Comparison of ENCODE assay signal across 20 mouse cellular contexts in the genomic region with DNA sequence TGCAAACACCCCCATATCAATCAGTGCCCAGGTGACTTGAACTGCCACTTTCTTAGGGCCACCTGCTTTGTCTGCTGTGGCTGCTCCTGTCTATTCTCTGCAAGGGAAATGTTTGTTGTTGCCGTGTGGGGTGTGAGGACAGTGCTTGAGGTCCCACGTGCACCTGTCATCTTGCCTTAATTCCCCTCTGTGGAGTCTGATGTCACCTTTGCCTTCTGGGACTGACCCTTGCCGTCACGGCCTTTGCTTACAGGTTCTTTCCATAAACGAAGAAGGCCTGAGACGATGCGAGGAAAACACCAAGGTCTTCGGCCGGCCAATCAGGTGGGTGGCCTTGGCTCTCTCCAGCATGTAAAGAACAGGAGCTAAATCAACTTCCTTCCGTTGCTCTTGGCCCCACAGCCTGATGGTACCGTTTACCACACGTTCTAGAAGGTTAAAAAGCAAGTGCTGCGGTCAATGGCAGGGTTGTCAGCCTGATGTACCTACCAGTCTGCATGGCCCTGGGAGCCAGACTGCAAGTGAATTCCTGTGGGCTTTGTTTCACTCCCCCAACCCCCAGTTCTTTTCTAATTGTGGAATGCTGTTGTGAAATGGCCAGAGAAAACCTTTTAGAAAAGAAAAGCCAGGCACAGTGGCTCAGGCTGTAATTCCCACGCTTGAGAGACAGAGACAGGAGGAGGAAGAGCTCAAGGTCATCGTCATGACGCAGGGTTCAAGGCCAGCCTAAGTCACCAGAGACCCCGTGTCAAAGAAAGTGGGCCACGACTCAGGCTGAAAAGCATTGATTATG. TPM values are rescaled to one million over a fixed set of nuclear protein-coding genes. Genes with fewer than 3 reads are reported as not detected.
A peak's percentile ranks its signal among the peaks of the same experiment; 100 is the strongest.
DNase-seq lines count a peak whose midpoint lies in the region; ATAC-seq and TF ChIP-seq lines count a peak whose summit lies in the region.
"Had no signal": no experiment of that assay in that cellular context is flagged by ENCODE, and none has a peak within 500 bp of the region (broad histone marks: within the 10 kb centered on the region; RNA-seq: fewer than 3 reads in every experiment).

No protein-coding gene starts in this region.

- peak; percentile 62; the same call in 1 of the 2 replicates for TF ChIP-seq EP300 in CH12.LX (IDR thresholded peaks at IDR 0.05; ENCODE audit: low read length)

- peaks cover 80% of the 10 kb centered on the region for H3K36me3 ChIP-seq in forebrain, embryonic 12.5 days (replicated peaks)
- peaks cover 62% of the 10 kb centered on the region for H3K36me3 ChIP-seq in forebrain, embryonic 16.5 days (ENCODE audit: control insufficient read depth, insufficient read depth)
- H3K36me3 ChIP-seq in intestine, embryonic 15.5 days, result peaks cover 50% of the 10 kb centered on the region
- peaks cover 73% of the 10 kb centered on the region for H3K36me3 ChIP-seq in intestine, postnatal 0 days (ENCODE audit: control insufficient read depth, insufficient read depth)
- peaks cover 56 to 89% of the 10 kb centered on the region in 2 experiments for H3K36me3 ChIP-seq in CH12.LX (replicated peaks in 1 of 2; ENCODE audit: control insufficient read depth in 1 of 2, insufficient read depth in 1 of 2, low read length in 1 of 2)

- no peak overlapping the region for H3K9ac ChIP-seq in forebrain, embryonic 12.5 days
- H3K9ac ChIP-seq in forebrain, embryonic 16.5 days (replicated peaks; ENCODE audit: low read depth, low read length), result no peak overlapping the region
- H3K9ac ChIP-seq in intestine, embryonic 15.5 days, result peak overlapping the region; percentile 23; the same call in 1 of the 2 replicates
- no peak overlapping the region for H3K9ac ChIP-seq in intestine, postnatal 0 days (ENCODE audit: low read depth, low read length)
- H3K9ac ChIP-seq in CH12.LX (ENCODE audit: insufficient read depth, low read depth), result peak overlapping the region; percentile 0; the same call in 1 of the 2 replicates
- H3K9ac ChIP-seq: embryonic facial prominence, embryonic 12.5 days; forebrain, embryonic 13.5 days; heart, embryonic 13.5 days had no signal

- no peak overlapping the region for H3K4me3 ChIP-seq in forebrain, embryonic 12.5 days (replicated peaks)
- H3K4me3 ChIP-seq in forebrain, embryonic 16.5 days (replicated peaks; ENCODE audit: low read length), result no peak overlapping the region
- H3K4me3 ChIP-seq in intestine, embryonic 15.5 days (replicated peaks), result no peak overlapping the region
- no peak overlapping the region for H3K4me3 ChIP-seq in intestine, postnatal 0 days (ENCODE audit: low read depth, low read length)
- H3K4me3 ChIP-seq in CH12.LX (replicated peaks in 1 of 3; ENCODE audit: low read depth in 2 of 3, low read length in 2 of 3, poor library complexity in 1 of 3), result peak overlapping the region in 1 of 3 experiments; percentile 28
- H3K4me3 ChIP-seq: embryonic facial prominence, embryonic 12.5 days; forebrain, embryonic 13.5 days; heart, embryonic 13.5 days had no signal

- H3K79me2 ChIP-seq in CH12.LX (replicated peaks; ENCODE audit: control insufficient read depth, extremely low read depth, insufficient read depth, poor library complexity, severe bottlenecking), result no peaks in the 10 kb centered on the region

- dilution Hi-C loops in CH12.LX (cut with MboI; ENCODE audit: extremely low pct_ligation_motif_present, extremely low pct_unique_long_range_greater_than_20kb, low sequenced_read_pairs), result no loop called here

- 73% methylated on average over 18 of the region's 18 CpGs for WGBS in forebrain, embryonic 12.5 days
- 76% methylated on average over 18 of the region's 18 CpGs for WGBS in forebrain, embryonic 16.5 days
- WGBS in intestine, embryonic 15.5 days, result 82% methylated on average over 18 of the region's 18 CpGs
- WGBS in intestine, postnatal 0 days, result 85% methylated on average over 18 of the region's 18 CpGs

- H3K27ac ChIP-seq in forebrain, embryonic 12.5 days, result peak overlapping the region; percentile 19; the same call in 1 of the 2 replicates
- H3K27ac ChIP-seq in forebrain, embryonic 16.5 days (ENCODE audit: low read length), result no peak overlapping the region
- no peak overlapping the region for H3K27ac ChIP-seq in intestine, embryonic 15.5 days
- no peak overlapping the region for H3K27ac ChIP-seq in intestine, postnatal 0 days (ENCODE audit: low read depth, low read length)
- peak overlapping the region; percentile 71 for H3K27ac ChIP-seq in CH12.LX (ENCODE audit: insufficient read depth, low read depth)
- H3K27ac ChIP-seq: embryonic facial prominence, embryonic 12.5 days; forebrain, embryonic 13.5 days; heart, embryonic 13.5 days had no signal

- H3K4me1 ChIP-seq in forebrain, embryonic 12.5 days, result 0 out of 2 replicates have a peak, but pooled peaks cover 7% of the 10 kb centered on the region
- H3K4me1 ChIP-seq in forebrain, embryonic 16.5 days (replicated peaks; ENCODE audit: control insufficient read depth, insufficient read depth, low read length), result no peaks in the 10 kb centered on the region
- no peaks in the 10 kb centered on the region; the same call in 1 of the 2 replicates for H3K4me1 ChIP-seq in intestine, embryonic 15.5 days (replicated peaks)
- H3K4me1 ChIP-seq in intestine, postnatal 0 days (replicated peaks; ENCODE audit: control insufficient read depth, insufficient read depth, low read length), result no peaks in the 10 kb centered on the region
- peaks cover 34 to 60% of the 10 kb centered on the region in 2 experiments for H3K4me1 ChIP-seq in CH12.LX (ENCODE audit: control insufficient read depth in 1 of 2, insufficient read depth in 2 of 2)

- no peak for TF ChIP-seq CTCF in intestine, postnatal 0 days (IDR thresholded peaks at IDR 0.05; ENCODE audit: low read depth)
- TF ChIP-seq CTCF in CH12.LX (conservative IDR thresholded peaks at IDR 0.05 in 1 of 2, IDR thresholded peaks at IDR 0.05 in 1 of 2; ENCODE audit: low read depth in 2 of 2, low read length in 2 of 2), result no peak

- DNase-seq in CH12.LX (ENCODE audit: extremely low read depth) (peak; percentile 78), R1 (ENCODE audit: low read depth, low spot score) (peak; percentile 67)
- no peak for DNase-seq in spleen, postnatal 14 days (ENCODE audit: low spot score in 2 of 2)
- no peak for DNase-seq in kidney, adult 8-10 months
- DNase-seq: adrenal gland, adult 8-10 months; cerebellum, adult 9-10 months; cerebellum, postnatal 25 days; gastrocnemius, postnatal 36 days; heart, adult 11 months; heart, postnatal 36 days; kidney, adult 2 months had no signal

- no peak for TF ChIP-seq POLR2A in CH12.LX (IDR thresholded peaks at IDR 0.05; ENCODE audit: low read depth, low read length)

- no peaks in the 10 kb centered on the region for H3K9me3 ChIP-seq in forebrain, embryonic 12.5 days
- no peaks in the 10 kb centered on the region for H3K9me3 ChIP-seq in forebrain, embryonic 16.5 days (ENCODE audit: control insufficient read depth, low read length)
- no peaks in the 10 kb centered on the region for H3K9me3 ChIP-seq in intestine, embryonic 15.5 days
- H3K9me3 ChIP-seq in intestine, postnatal 0 days (ENCODE audit: control insufficient read depth), result no peaks in the 10 kb centered on the region
- H3K9me3 ChIP-seq in CH12.LX (replicated peaks; ENCODE audit: low read length), result no peaks in the 10 kb centered on the region
- H3K9me3 ChIP-seq: embryonic facial prominence, embryonic 12.5 days; forebrain, embryonic 13.5 days; heart, embryonic 13.5 days had no signal

- no peak; the same call in 1 of the 2 replicates for TF ChIP-seq RAD21 in CH12.LX (IDR thresholded peaks at IDR 0.05; ENCODE audit: low read depth, low read length)

- no peaks in the 10 kb centered on the region for H3K27me3 ChIP-seq in forebrain, embryonic 12.5 days
- H3K27me3 ChIP-seq in forebrain, embryonic 16.5 days (replicated peaks; ENCODE audit: control insufficient read depth, insufficient read depth, low read length), result no peaks in the 10 kb centered on the region
- no peaks in the 10 kb centered on the region for H3K27me3 ChIP-seq in intestine, embryonic 15.5 days (replicated peaks)
- H3K27me3 ChIP-seq in intestine, postnatal 0 days (replicated peaks; ENCODE audit: control insufficient read depth, insufficient read depth, low read length), result no peaks in the 10 kb centered on the region
- H3K27me3 ChIP-seq in CH12.LX (replicated peaks), result no peaks in the 10 kb centered on the region
- H3K27me3 ChIP-seq: embryonic facial prominence, embryonic 12.5 days; forebrain, embryonic 13.5 days; heart, embryonic 13.5 days had no signal

- in situ Hi-C loops in CH12.LX (cut with MboI; ENCODE audit: low pct_ligation_motif_present, low pct_unique_long_range_greater_than_20kb, low sequenced_read_pairs), result no loop called here

- ATAC-seq in forebrain, embryonic 12.5 days (ENCODE audit: low FRiP score), result no peak
- ATAC-seq in forebrain, embryonic 16.5 days, result no peak
- no peak for ATAC-seq in intestine, embryonic 15.5 days
- no peak for ATAC-seq in intestine, postnatal 0 days
- ATAC-seq: activated CD4-positive, CD25-positive, alpha-beta regulatory T cell, adult 4 months; forebrain, embryonic 13.5 days; hindbrain, embryonic 16.5 days had no signal

- no peak overlapping the region for H3K4me2 ChIP-seq in forebrain, embryonic 12.5 days
- H3K4me2 ChIP-seq in forebrain, embryonic 16.5 days (ENCODE audit: low read length), result no peak overlapping the region
- no peak overlapping the region for H3K4me2 ChIP-seq in intestine, embryonic 15.5 days (replicated peaks)
- no peak overlapping the region for H3K4me2 ChIP-seq in intestine, postnatal 0 days (replicated peaks; ENCODE audit: low read depth)
- no peak overlapping the region for H3K4me2 ChIP-seq in CH12.LX (ENCODE audit: insufficient read depth, low read depth, poor library complexity, severe bottlenecking)
- H3K4me2 ChIP-seq: embryonic facial prominence, embryonic 12.5 days; forebrain, embryonic 13.5 days; heart, embryonic 13.5 days had no signal

RNA-seq across cellular contexts. Expression of gene Sec14l1, which starts 34.1 kb away (rescaled TPM):
- 67.2 and 67.6 TPM in 2 replicates for polyA plus RNA-seq in forebrain, embryonic 12.5 days (2016; fragmentation: Nextera tagmentation; extraction: Ambion mirVana)
- polyA plus RNA-seq in forebrain, embryonic 16.5 days (2015; fragmentation: Nextera tagmentation; extraction: Ambion mirVana), result 76.9 and 83.7 TPM in 2 replicates
- polyA plus RNA-seq in intestine, embryonic 15.5 days (2015; fragmentation: Nextera tagmentation; extraction: Ambion mirVana), result 30.4 and 30.7 TPM in 2 replicates
- 22.8 and 23.9 TPM in 2 replicates for polyA plus RNA-seq in intestine, postnatal 0 days (2015; fragmentation: Nextera tagmentation; extraction: Ambion mirVana)
- total RNA-seq in CH12.LX (2012; rRNA removed), result 17.9 and 28.2 TPM in 2 replicates
- total RNA-seq in CH12.LX (2014; rRNA removed), result 17.5 and 18.5 TPM in 2 replicates
- 20.6 and 21.5 TPM in 2 replicates for polyA plus RNA-seq in CH12.LX (2012; ENCODE audit: insufficient read length, low read depth)

RNA-seq across cellular contexts. Expression of gene Sept9, which starts 50.4 kb away (rescaled TPM):
- polyA plus RNA-seq in forebrain, embryonic 12.5 days (2016; fragmentation: Nextera tagmentation; extraction: Ambion mirVana), result 180 and 192 TPM in 2 replicates
- 120 and 128 TPM in 2 replicates for polyA plus RNA-seq in forebrain, embryonic 16.5 days (2015; fragmentation: Nextera tagmentation; extraction: Ambion mirVana)
- polyA plus RNA-seq in intestine, embryonic 15.5 days (2015; fragmentation: Nextera tagmentation; extraction: Ambion mirVana), result 166 and 167 TPM in 2 replicates
- 74.5 and 81.5 TPM in 2 replicates for polyA plus RNA-seq in intestine, postnatal 0 days (2015; fragmentation: Nextera tagmentation; extraction: Ambion mirVana)
- 118 and 128 TPM in 2 replicates for total RNA-seq in CH12.LX (2012; rRNA removed)
- total RNA-seq in CH12.LX (2014; rRNA removed), result 47.6 and 48.6 TPM in 2 replicates
- polyA plus RNA-seq in CH12.LX (2012; ENCODE audit: insufficient read length, low read depth), result 102 and 110 TPM in 2 replicates

Comparison
In these comparisons a context has a peak if more than half of its experiments do, and no peak if none do; other contexts are left out.
1. H3K27ac ChIP-seq: peak in forebrain, embryonic 12.5 days (single experiment) and CH12.LX (single experiment); none in forebrain, embryonic 16.5 days (single experiment), intestine, embryonic 15.5 days (single experiment) and intestine, postnatal 0 days (single experiment).
2. H3K9ac ChIP-seq: peak in intestine, embryonic 15.5 days (single experiment) and CH12.LX (single experiment); none in forebrain, embryonic 12.5 days (single experiment), forebrain, embryonic 16.5 days (single experiment) and intestine, postnatal 0 days (single experiment).
3. DNase-seq: peak in CH12.LX (single experiment) and R1 (single experiment); none in spleen, postnatal 14 days (0 of 2) and kidney, adult 8-10 months (0 of 2).